Mouse (Mus musculus): ENCODE data around the gene Csdc2. TPM values are rescaled to one million over a fixed set of nuclear protein-coding genes. Genes with fewer than 3 reads are reported as not detected.

The Csdc2 gene
- polyA plus RNA-seq, 1 experiment from 2014 or later, result 20.9 TPM

DNA sequence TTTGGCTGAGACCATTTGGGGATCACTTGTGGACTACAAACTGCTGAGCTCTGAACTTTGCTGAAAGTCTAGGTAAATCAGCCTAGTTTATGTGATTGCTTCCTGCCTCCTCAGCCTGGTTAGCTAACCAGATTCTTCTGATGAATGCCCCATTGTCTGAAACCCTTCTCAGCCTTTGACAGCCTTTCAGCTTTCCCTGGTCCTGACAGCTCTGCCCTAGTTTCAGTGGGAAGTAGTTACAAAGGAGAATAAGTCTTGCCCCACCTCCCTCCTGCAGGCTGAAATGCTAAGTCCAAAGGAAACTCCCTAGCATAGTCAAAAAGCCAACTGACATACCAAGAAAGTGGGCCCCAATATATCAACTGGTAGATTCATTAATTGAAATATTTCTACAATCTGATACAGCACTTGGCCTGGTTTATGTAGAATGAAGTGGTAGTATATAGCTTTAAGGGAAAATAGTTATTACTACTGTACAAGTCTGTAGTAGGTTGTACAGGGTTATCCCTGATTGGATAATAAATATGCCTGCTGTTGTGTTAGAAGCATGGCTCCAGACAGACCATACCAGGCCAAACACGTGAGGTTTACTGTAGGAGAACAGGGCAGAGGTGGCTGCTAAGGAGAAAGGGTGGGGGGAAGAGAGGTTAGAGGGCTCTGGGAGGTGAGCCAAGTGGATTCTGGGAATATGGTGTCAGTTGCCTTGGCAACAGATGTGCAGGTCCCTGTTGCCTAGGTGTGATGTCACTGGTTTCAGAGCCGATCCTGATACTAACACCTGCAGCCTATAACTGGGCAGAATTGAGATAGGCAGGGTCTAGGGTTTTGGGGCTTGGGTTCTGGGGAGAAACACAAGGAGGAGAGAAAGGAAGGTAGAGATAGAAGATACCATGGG is 49.0 kb downstream of the Csdc2 start:
- Histone ChIP-seq H3K9ac (ENCODE audit: low read depth, low read length) (no peak overlapping the region), H3K4me1 (ENCODE audit: control insufficient read depth, insufficient read depth, low read length) (no peaks in the 10 kb centered on the region), H3K27me3 (replicated peaks; ENCODE audit: control insufficient read depth, insufficient read depth, low read length) (no peaks in the 10 kb centered on the region), H3K4me2 (ENCODE audit: low read depth, low read length) (no peak overlapping the region), H3K9me3 (ENCODE audit: control insufficient read depth, low read length) (no peaks in the 10 kb centered on the region), H3K36me3 (ENCODE audit: control insufficient read depth, insufficient read depth, low read length) (no peaks in the 10 kb centered on the region), H3K27ac (replicated peaks; ENCODE audit: low read depth, low read length) (no peak overlapping the region), H3K4me3 (ENCODE audit: low read depth, low read length) (no peak overlapping the region)
- DNase-seq (ENCODE audit: low spot score) (peak; percentile 31), ATAC-seq (ENCODE audit: low read depth) (no peak)
- WGBS, result 59% methylated on average over 2 of the region's 2 CpGs

GRCm38 (mm10) chr15:81987646-81988045 is 51.1 kb downstream of the Csdc2 start, which contains the start of gene Xrcc6:
TSS of gene Xrcc6 (plus strand) at chr15:81987835.
- H3K9me3 ChIP-seq (ENCODE audit: control insufficient read depth, low read length), result no peaks in the 10 kb centered on the region
- DNase-seq (ENCODE audit: low spot score) (no peak), ATAC-seq (ENCODE audit: low read depth) (no peak)
- H3K27me3 ChIP-seq (replicated peaks; ENCODE audit: control insufficient read depth, insufficient read depth, low read length), result no peaks in the 10 kb centered on the region
- no peak within 1 kb of the TSS for H3K4me2 ChIP-seq (ENCODE audit: low read depth, low read length)
- H3K4me1 ChIP-seq (ENCODE audit: control insufficient read depth, insufficient read depth, low read length), result no peaks in the 10 kb centered on the region
- H3K27ac ChIP-seq (replicated peaks; ENCODE audit: low read depth, low read length), result no peak within 1 kb of the TSS
- H3K36me3 ChIP-seq (ENCODE audit: control insufficient read depth, insufficient read depth, low read length), result 0 out of 2 replicates have a peak, but pooled peaks cover 2% of the 10 kb centered on the region
- no peak within 1 kb of the TSS for H3K9ac ChIP-seq (ENCODE audit: low read depth, low read length)
- no peak within 1 kb of the TSS for H3K4me3 ChIP-seq (ENCODE audit: low read depth, low read length)
- WGBS, result 88% methylated on average over 3 of the region's 3 CpGs

DNA sequence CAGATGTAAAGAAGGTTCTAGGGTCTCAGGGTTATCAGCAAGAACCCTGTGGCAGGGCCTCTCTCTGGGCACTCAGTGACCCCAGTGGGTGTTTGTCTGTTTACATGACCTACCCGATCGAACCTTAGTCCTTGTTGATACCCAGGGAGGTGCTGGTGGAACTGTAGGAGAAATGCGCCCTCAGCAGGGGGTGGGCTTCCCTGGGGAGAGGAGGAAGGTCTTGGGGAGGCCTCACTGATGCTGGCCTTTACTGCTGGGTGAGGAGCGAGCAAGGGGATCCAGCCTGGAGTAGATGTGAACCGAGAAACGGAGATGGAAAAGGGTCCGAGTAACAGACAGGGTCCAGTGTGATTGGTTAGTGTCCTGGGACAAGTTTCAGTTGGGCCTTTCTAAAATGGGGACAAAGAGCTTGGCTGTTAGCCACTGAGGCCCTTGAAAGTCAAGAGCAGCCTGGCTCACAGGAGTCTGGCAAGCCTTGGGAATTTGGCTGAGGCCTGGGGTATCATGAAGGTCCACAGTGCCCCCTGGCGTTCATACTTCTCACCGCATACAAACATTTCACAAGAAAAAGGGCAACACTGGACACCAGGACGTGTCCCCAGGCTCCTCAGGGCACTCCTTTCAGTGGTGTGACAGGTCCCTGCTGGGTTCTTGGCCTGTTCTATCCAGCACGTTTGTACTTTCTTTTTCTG is 53.0 kb downstream of the Csdc2 start:
- peak; percentile 60; the same call in 1 of the 2 replicates for ATAC-seq (ENCODE audit: low read depth)
- Histone ChIP-seq H3K27ac (replicated peaks; ENCODE audit: low read depth, low read length) (no peak overlapping the region), H3K9ac (ENCODE audit: low read depth, low read length) (peak overlapping the region; percentile 30; the same call in 1 of the 2 replicates), H3K4me1 (ENCODE audit: control insufficient read depth, insufficient read depth, low read length) (no peaks in the 10 kb centered on the region), H3K4me3 (ENCODE audit: low read depth, low read length) (no peak overlapping the region), H3K4me2 (ENCODE audit: low read depth, low read length) (no peak overlapping the region), H3K36me3 (ENCODE audit: control insufficient read depth, insufficient read depth, low read length) (peaks cover 19% of the 10 kb centered on the region; the same call in 1 of the 2 replicates), H3K27me3 (replicated peaks; ENCODE audit: control insufficient read depth, insufficient read depth, low read length) (no peaks in the 10 kb centered on the region), H3K9me3 (ENCODE audit: control insufficient read depth, low read length) (no peaks in the 10 kb centered on the region)
- WGBS, result 50% methylated on average over 11 of the region's 11 CpGs
- peak; percentile 94 for DNase-seq (ENCODE audit: low spot score)

DNA sequence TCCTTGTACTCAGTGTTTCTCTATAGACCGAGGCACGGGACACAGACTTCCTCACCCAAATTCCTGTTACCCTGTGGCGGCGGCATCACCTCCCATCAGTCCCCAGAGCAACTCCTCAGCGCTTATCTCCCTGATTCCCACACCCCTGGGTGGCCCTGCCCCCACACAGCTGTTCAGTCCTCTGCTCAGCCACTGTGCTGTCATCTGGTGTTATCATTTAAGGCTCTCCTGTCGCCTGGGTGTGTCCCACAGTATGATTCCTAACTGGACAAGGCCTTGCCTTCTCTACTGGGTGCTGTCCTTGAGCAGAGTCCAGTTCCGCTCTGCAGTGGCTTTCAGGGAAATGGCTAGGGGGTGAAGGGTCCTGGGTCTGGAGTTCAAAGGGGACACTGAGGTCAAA is 54.0 kb downstream of the Csdc2 start:
- Histone ChIP-seq H3K9ac (ENCODE audit: low read depth, low read length) (no peak overlapping the region), H3K9me3 (ENCODE audit: control insufficient read depth, low read length) (no peaks in the 10 kb centered on the region), H3K27ac (replicated peaks; ENCODE audit: low read depth, low read length) (no peak overlapping the region), H3K4me3 (ENCODE audit: low read depth, low read length) (no peak overlapping the region), H3K4me1 (ENCODE audit: control insufficient read depth, insufficient read depth, low read length) (no peaks in the 10 kb centered on the region), H3K4me2 (ENCODE audit: low read depth, low read length) (no peak overlapping the region), H3K36me3 (ENCODE audit: control insufficient read depth, insufficient read depth, low read length) (peaks cover 29% of the 10 kb centered on the region; the same call in 1 of the 2 replicates), H3K27me3 (replicated peaks; ENCODE audit: control insufficient read depth, insufficient read depth, low read length) (no peaks in the 10 kb centered on the region)
- 54% methylated on average over 7 of the region's 7 CpGs for whole genome bisulfite sequencing
- ATAC-seq (ENCODE audit: low read depth) (no peak), DNase-seq (ENCODE audit: low spot score) (peak; percentile 13)

- DNase-seq (ENCODE audit: low spot score) (no peak), ATAC-seq (ENCODE audit: low read depth) (no peak)
- H3K9me3 ChIP-seq (ENCODE audit: control insufficient read depth, low read length), result no peaks in the 10 kb centered on the region
- H3K4me2 ChIP-seq (ENCODE audit: low read depth, low read length), result no peak overlapping the region
- H3K4me3 ChIP-seq (ENCODE audit: low read depth, low read length), result no peak overlapping the region
- whole genome bisulfite sequencing, result 68% methylated on average over 6 of the region's 6 CpGs
- no peaks in the 10 kb centered on the region for H3K27me3 ChIP-seq (replicated peaks; ENCODE audit: control insufficient read depth, insufficient read depth, low read length)
- no peaks in the 10 kb centered on the region for H3K4me1 ChIP-seq (ENCODE audit: control insufficient read depth, insufficient read depth, low read length)
- no peak overlapping the region for H3K9ac ChIP-seq (ENCODE audit: low read depth, low read length)
- no peak overlapping the region for H3K27ac ChIP-seq (replicated peaks; ENCODE audit: low read depth, low read length)
- H3K36me3 ChIP-seq (ENCODE audit: control insufficient read depth, insufficient read depth, low read length), result peaks cover 60% of the 10 kb centered on the region
Measured at GRCm38 (mm10) chr15:81993992-81994391, 57.4 kb downstream of the Csdc2 start.

Other genes starting within 250 kb of the Csdc2 start
- gene Chadl, start 239.5 kb upstream of the Csdc2 start, polyA plus RNA-seq (2014; fragmentation: Nextera tagmentation; extraction: Ambion mirVana), result 11.5 and 14.7 TPM in 2 replicates
- 28.7 and 35.2 TPM in 2 replicates for gene Zc3h7b, start 191.7 kb upstream of the Csdc2 start, polyA plus RNA-seq (2014; fragmentation: Nextera tagmentation; extraction: Ambion mirVana)
- 73.7 and 90.1 TPM in 2 replicates for gene Rangap1, start 191.2 kb upstream of the Csdc2 start, polyA plus RNA-seq (2014; fragmentation: Nextera tagmentation; extraction: Ambion mirVana)
- gene Tef, start 134.3 kb upstream of the Csdc2 start, polyA plus RNA-seq (2014; fragmentation: Nextera tagmentation; extraction: Ambion mirVana), result 25.5 and 29.3 TPM in 2 replicates
- 23.0 and 26.8 TPM in 2 replicates for gene Tob2, start 78.0 kb upstream of the Csdc2 start, polyA plus RNA-seq (2014; fragmentation: Nextera tagmentation; extraction: Ambion mirVana)
- 138 and 146 TPM in 2 replicates for gene Phf5a, start 64.8 kb upstream of the Csdc2 start, polyA plus RNA-seq (2014; fragmentation: Nextera tagmentation; extraction: Ambion mirVana)
- 160 and 165 TPM in 2 replicates for gene Aco2, start 64.5 kb upstream of the Csdc2 start, polyA plus RNA-seq (2014; fragmentation: Nextera tagmentation; extraction: Ambion mirVana)
- gene Polr3h, start 10.5 kb upstream of the Csdc2 start, polyA plus RNA-seq (2014; fragmentation: Nextera tagmentation; extraction: Ambion mirVana), result 70.4 and 72.6 TPM in 2 replicates
- gene Pmm1, start 24.2 kb downstream of the Csdc2 start, polyA plus RNA-seq (2014; fragmentation: Nextera tagmentation; extraction: Ambion mirVana), result 43.0 and 43.5 TPM in 2 replicates
- gene 1700029P11Rik, start 43.8 kb downstream of the Csdc2 start, polyA plus RNA-seq (2014; fragmentation: Nextera tagmentation; extraction: Ambion mirVana), result not detected in 2 replicates
- gene Xrcc6, start 51.1 kb downstream of the Csdc2 start, polyA plus RNA-seq (2014; fragmentation: Nextera tagmentation; extraction: Ambion mirVana), result 68.4 and 68.8 TPM in 2 replicates
- gene Desi1, start 97.1 kb downstream of the Csdc2 start, polyA plus RNA-seq (2014; fragmentation: Nextera tagmentation; extraction: Ambion mirVana), result 27.2 and 27.7 TPM in 2 replicates
- 262 and 292 TPM in 2 replicates for gene Snu13, start 110.8 kb downstream of the Csdc2 start, polyA plus RNA-seq (2014; fragmentation: Nextera tagmentation; extraction: Ambion mirVana)
- gene 4930407I10Rik, start 122.4 kb downstream of the Csdc2 start, polyA plus RNA-seq (2014; fragmentation: Nextera tagmentation; extraction: Ambion mirVana), result not detected in 2 replicates
- 0.14 TPM in 1 of 2 replicates, not detected in the other for gene Mei1, start 133.2 kb downstream of the Csdc2 start, polyA plus RNA-seq (2014; fragmentation: Nextera tagmentation; extraction: Ambion mirVana)
- 29.6 and 30.2 TPM in 2 replicates for gene Ccdc134, start 191.2 kb downstream of the Csdc2 start, polyA plus RNA-seq (2014; fragmentation: Nextera tagmentation; extraction: Ambion mirVana)
- 99.2 and 123 TPM in 2 replicates for gene Srebf2, start 210.4 kb downstream of the Csdc2 start, polyA plus RNA-seq (2014; fragmentation: Nextera tagmentation; extraction: Ambion mirVana)